13 mouse cellular contexts compared by ENCODE assay signal in genomic region chr14:16433206-16433605, GRCm38 (mm10).
DNase-seq lines count a peak whose midpoint lies in the region; ATAC-seq and TF ChIP-seq lines count a peak whose summit lies in the region.
"Had no signal": no experiment of that assay in that cellular context is flagged by ENCODE, and none has a peak within 500 bp of the region (broad histone marks: within the 10 kb centered on the region; RNA-seq: fewer than 3 reads in every experiment).

No protein-coding gene starts in this region.

- no peak overlapping the region for H3K27ac ChIP-seq in lung, postnatal 0 days (ENCODE audit: low read length)
- H3K27ac ChIP-seq: hindbrain, embryonic 14.5 days; liver, embryonic 13.5 days; midbrain, embryonic 12.5 days had no signal

- peak; percentile 89 for ATAC-seq in frontal cortex, adult (ENCODE audit: low TSS enrichment)
- ATAC-seq in lung, postnatal 0 days, result peak; percentile 47; the same call in 1 of the 2 replicates

- TF ChIP-seq POLR2A in brain, embryonic 14.5 days (IDR thresholded peaks at IDR 0.05; ENCODE audit: borderline replicate concordance, extremely low read depth, insufficient read depth, insufficient read length, poor library complexity, severe bottlenecking), result no peak

- no peak overlapping the region for H3K4me3 ChIP-seq in lung, postnatal 0 days (ENCODE audit: low read depth, low read length)
- H3K4me3 ChIP-seq: erythroblast, embryonic 14.5 days; liver, embryonic 13.5 days; midbrain, embryonic 12.5 days had no signal

- no peaks in the 10 kb centered on the region for H3K27me3 ChIP-seq in lung, postnatal 0 days (replicated peaks; ENCODE audit: insufficient read depth, low read length)
- H3K27me3 ChIP-seq: liver, embryonic 13.5 days; midbrain, embryonic 12.5 days had no signal

- no peak overlapping the region for H3K4me2 ChIP-seq in lung, postnatal 0 days (replicated peaks; ENCODE audit: low read depth, low read length)
- H3K4me2 ChIP-seq: hindbrain, embryonic 14.5 days; liver, embryonic 13.5 days; midbrain, embryonic 12.5 days had no signal

- 57% methylated on average over 2 of the region's 2 CpGs for WGBS in lung, postnatal 0 days

- no peak for TF ChIP-seq CTCF in lung, postnatal 0 days (IDR thresholded peaks at IDR 0.05)
- no peak for TF ChIP-seq CTCF in brain, embryonic 14.5 days (IDR thresholded peaks at IDR 0.05; ENCODE audit: borderline replicate concordance, extremely low read depth, insufficient read depth, insufficient read length)

- no peak for TF ChIP-seq EP300 in lung, postnatal 0 days (IDR thresholded peaks at IDR 0.05)

- H3K9ac ChIP-seq in lung, postnatal 0 days (replicated peaks; ENCODE audit: low read depth), result no peak overlapping the region
- H3K9ac ChIP-seq: hindbrain, embryonic 14.5 days; liver, embryonic 13.5 days; midbrain, embryonic 12.5 days had no signal

- DNase-seq in frontal cortex, postnatal 14 days (ENCODE audit: low spot score in 2 of 2), result no peak
- DNase-seq in lung, postnatal 0 days (ENCODE audit: low spot score), result peak; percentile 40
- DNase-seq in lung, postnatal 4 days, result no peak
- DNase-seq in brain, embryonic 14.5 days (ENCODE audit: low read depth), result peak; percentile 15
- peak; percentile 49 to 56 for DNase-seq in left cerebral cortex, adult 9 months (ENCODE audit: low spot score in 2 of 2)
- DNase-seq in urinary bladder, adult 18-20 months (ENCODE audit: low spot score in 2 of 2), result no peak
- DNase-seq in urinary bladder, postnatal 10 days (ENCODE audit: low spot score), result no peak
- DNase-seq: cerebellum, adult 2 months; liver, embryonic 13.5 days had no signal

- no peaks in the 10 kb centered on the region for H3K9me3 ChIP-seq in lung, postnatal 0 days (ENCODE audit: low read length)
- H3K9me3 ChIP-seq: liver, embryonic 13.5 days; midbrain, embryonic 12.5 days had no signal

- peaks cover 10% of the 10 kb centered on the region; the same call in 1 of the 2 replicates for H3K36me3 ChIP-seq in lung, postnatal 0 days (ENCODE audit: insufficient read depth, low read length)

- H3K4me1 ChIP-seq in lung, postnatal 0 days (ENCODE audit: insufficient read depth, low read depth, low read length), result no peaks in the 10 kb centered on the region
- H3K4me1 ChIP-seq: liver, embryonic 13.5 days; midbrain, embryonic 12.5 days had no signal

Comparison
In these comparisons a context has a peak if more than half of its experiments do, and no peak if none do; other contexts are left out.
1. DNase-seq: peak in lung, postnatal 0 days (single experiment), brain, embryonic 14.5 days (single experiment) and left cerebral cortex, adult 9 months (2 of 2); none in frontal cortex, postnatal 14 days (0 of 2), lung, postnatal 4 days (0 of 2), urinary bladder, adult 18-20 months (0 of 2) and urinary bladder, postnatal 10 days (single experiment).